Mouse (Mus musculus) midbrain, embryonic 13.5 days (tissue): ENCODE measurements around the gene 1700125H20Rik. TPM values are rescaled to one million over a fixed set of nuclear protein-coding genes. Genes with fewer than 3 reads are reported as not detected.

Source experiments
- ATAC-seq: fragments of 200-750 bp; cut with Nextera tagmentation; 2 replicates; pipeline ENCODE4 v1.8.0; 2017; ENCODE audit warnings: mild to moderate bottlenecking, moderate TSS enrichment, moderate library complexity
- H3K27ac ChIP-seq: fragments of 300-500 bp; sonication (generic); 2 replicates; pipeline ENCODE4 v1.5.1; 2015; ENCODE audit warnings: inconsistent platforms, mild to moderate bottlenecking, moderate library complexity
- H3K27me3 ChIP-seq: fragments of 300-500 bp; sonication (generic); 2 replicates; pipeline ENCODE4 v1.6.1; 2015; ENCODE audit warnings: mild to moderate bottlenecking, inconsistent platforms
- H3K36me3 ChIP-seq: fragments of 300-500 bp; sonication (generic); 2 replicates; pipeline ENCODE4 v1.6.1; 2015; ENCODE audit warnings: mild to moderate bottlenecking, inconsistent platforms
- H3K4me1 ChIP-seq: fragments of 300-500 bp; sonication (generic); replicated peaks from 2 replicates; pipeline ENCODE4 v1.6.1; 2015; ENCODE audit warnings: inconsistent platforms
- H3K4me2 ChIP-seq: fragments of 300-500 bp; sonication (generic); replicated peaks from 2 replicates; pipeline ENCODE4 v1.6.1; 2015; ENCODE audit warnings: moderate library complexity, mild to moderate bottlenecking, inconsistent platforms
- H3K4me3 ChIP-seq: fragments of 300-500 bp; sonication (generic); replicated peaks from 2 replicates; pipeline ENCODE4 v1.5.1; 2015; ENCODE audit warnings: mild to moderate bottlenecking, inconsistent platforms
- H3K9ac ChIP-seq: fragments of 300-500 bp; sonication (generic); replicated peaks from 2 replicates; pipeline ENCODE4 v1.6.1; 2015; ENCODE audit warnings: mild to moderate bottlenecking, inconsistent platforms
- H3K9me3 ChIP-seq: fragments of 300-500 bp; sonication (generic); 2 replicates; pipeline ENCODE4 v1.6.1; 2016; ENCODE audit warnings: mild to moderate bottlenecking, inconsistent platforms
- WGBS: fragments of 180-500 bp; shearing (Covaris S2); methylation state at CpG from one replicate; pipeline ENCODE4 v1.1.7; 2015; 5-methylcytosine and 5-hydroxymethylcytosine counted together
- polyA plus RNA-seq: library from polyadenylated mRNA; unstranded; fragments of >200 nt; fragmentation: Nextera tagmentation; extraction: Ambion mirVana; gene quantifications from 2 replicates; pipeline ENCODE4 v1.2.1, GENCODE M21; 2015

The 1700125H20Rik gene
- polyA plus RNA-seq, 1 experiment from 2014 or later: 0.48 TPM

DNA sequence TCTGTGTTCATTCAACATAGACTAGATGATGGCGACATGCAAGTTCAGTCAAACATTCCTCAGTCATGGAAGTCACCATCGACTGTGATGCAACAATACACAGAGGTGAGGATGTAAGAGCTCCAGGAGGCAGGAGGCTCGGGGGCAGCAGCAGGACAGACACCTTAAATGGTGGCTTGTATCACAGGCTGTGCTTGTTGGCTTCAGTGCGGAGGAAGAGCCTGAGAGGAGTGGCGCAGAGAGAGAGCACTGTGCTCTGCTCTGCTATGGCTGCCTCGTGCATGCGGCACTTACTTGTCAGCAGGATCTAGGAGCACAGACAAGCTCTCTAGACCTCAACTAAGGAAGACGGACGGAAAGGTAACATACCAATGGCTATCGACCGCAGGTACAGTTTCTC, 24.0 kb downstream of the 1700125H20Rik start:
- Histone ChIP-seq H3K36me3 (peaks cover 87% of the 10 kb centered on the region), H3K27ac (no peak overlapping the region), H3K9ac (no peak overlapping the region), H3K27me3 (no peaks in the 10 kb centered on the region), H3K4me3 (no peak overlapping the region), H3K4me1 (no peaks in the 10 kb centered on the region), H3K9me3 (no peaks in the 10 kb centered on the region), H3K4me2 (no peak overlapping the region)
- 96% methylated on average over 11 of the region's 11 CpGs for WGBS
- ATAC-seq: no peak

GRCm38 (mm10) chr11:85196046-85196445, 25.8 kb downstream of the 1700125H20Rik start:
- H3K4me2 ChIP-seq: no peak overlapping the region
- 96% methylated on average over 9 of the region's 9 CpGs for WGBS
- H3K9me3 ChIP-seq: no peaks in the 10 kb centered on the region
- no peak overlapping the region for H3K4me3 ChIP-seq
- H3K27me3 ChIP-seq: no peaks in the 10 kb centered on the region
- H3K9ac ChIP-seq: no peak overlapping the region
- H3K27ac ChIP-seq: no peak overlapping the region
- H3K4me1 ChIP-seq: no peaks in the 10 kb centered on the region
- ATAC-seq: no peak
- H3K36me3 ChIP-seq: peaks cover 88% of the 10 kb centered on the region

DNA sequence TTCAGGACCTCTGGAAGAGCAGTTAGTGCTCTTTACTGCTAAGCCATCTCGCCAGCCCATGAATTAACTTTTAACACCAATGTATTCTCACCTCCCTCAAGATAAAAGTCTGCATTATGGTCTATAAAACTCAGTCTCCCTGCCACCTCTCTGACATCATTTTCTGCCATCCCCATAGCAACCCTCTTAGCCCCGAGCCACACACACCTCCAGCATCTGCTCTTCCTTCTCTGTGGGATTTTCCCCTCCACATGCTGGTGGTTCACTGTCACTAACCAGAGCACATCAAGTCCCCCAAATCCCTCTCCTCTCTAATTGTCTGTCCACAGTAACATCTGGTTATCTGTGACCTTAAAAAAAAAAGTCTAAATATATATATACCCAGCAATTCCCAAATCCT, 28.7 kb downstream of the 1700125H20Rik start:
- WGBS: 89% methylated on average over 2 of the region's 2 CpGs
- no peak overlapping the region for H3K4me3 ChIP-seq
- no peaks in the 10 kb centered on the region for H3K27me3 ChIP-seq
- H3K4me1 ChIP-seq: no peaks in the 10 kb centered on the region
- H3K27ac ChIP-seq: no peak overlapping the region
- H3K4me2 ChIP-seq: no peak overlapping the region
- no peak for ATAC-seq
- H3K36me3 ChIP-seq: peaks cover 85% of the 10 kb centered on the region
- no peak overlapping the region for H3K9ac ChIP-seq
- no peaks in the 10 kb centered on the region for H3K9me3 ChIP-seq

DNA sequence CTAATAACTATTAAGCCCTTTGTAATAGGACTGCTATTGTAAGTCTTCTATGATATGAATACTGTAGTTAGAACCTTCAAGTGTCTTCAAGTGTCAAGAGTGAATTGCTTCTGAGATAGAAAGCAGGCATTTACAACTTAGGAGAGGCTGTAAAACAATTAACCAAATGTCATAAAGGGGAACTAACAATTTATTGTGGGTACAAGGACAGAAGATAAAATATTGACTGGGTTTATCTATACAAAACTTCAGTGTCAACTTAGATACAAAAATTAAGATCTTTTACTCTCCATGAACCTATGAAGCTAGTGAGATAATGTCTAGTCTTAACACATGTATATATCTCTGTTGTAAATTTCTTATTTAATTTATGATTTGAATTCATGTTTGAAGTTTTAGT, 36.0 kb downstream of the 1700125H20Rik start:
- Histone ChIP-seq H3K9ac (no peak overlapping the region), H3K4me2 (no peak overlapping the region), H3K9me3 (no peaks in the 10 kb centered on the region), H3K4me3 (no peak overlapping the region), H3K36me3 (peaks cover 74% of the 10 kb centered on the region), H3K27ac (no peak overlapping the region), H3K27me3 (no peaks in the 10 kb centered on the region), H3K4me1 (no peaks in the 10 kb centered on the region)
- ATAC-seq: no peak

DNA sequence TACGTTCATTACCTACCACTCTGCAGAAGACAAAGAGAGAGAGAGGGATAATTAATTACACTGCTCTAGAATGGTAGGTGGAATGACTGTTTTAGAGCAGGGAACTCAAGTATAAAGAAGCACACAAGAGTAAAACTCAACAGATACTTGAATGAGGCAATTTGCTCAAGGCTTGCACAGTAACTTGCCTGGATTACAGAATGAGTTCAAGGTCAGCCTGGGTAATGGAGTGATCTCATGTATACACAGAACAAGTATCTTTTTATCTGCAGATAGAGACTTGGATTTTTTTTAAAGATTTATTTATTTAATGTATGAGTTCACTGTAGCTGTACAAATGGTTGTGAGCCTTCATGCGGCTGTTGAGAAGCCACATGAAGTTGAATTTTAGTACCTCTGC, 40.9 kb downstream of the 1700125H20Rik start:
- Histone ChIP-seq H3K27ac (no peak overlapping the region), H3K27me3 (no peaks in the 10 kb centered on the region), H3K36me3 (peaks cover 83% of the 10 kb centered on the region), H3K4me3 (no peak overlapping the region), H3K4me2 (no peak overlapping the region), H3K9ac (no peak overlapping the region), H3K9me3 (no peaks in the 10 kb centered on the region), H3K4me1 (no peaks in the 10 kb centered on the region)
- ATAC-seq: no peak
- WGBS: 95% methylated on average over 2 of the region's 2 CpGs

- no peaks in the 10 kb centered on the region for H3K9me3 ChIP-seq
- no peak overlapping the region for H3K4me2 ChIP-seq
- H3K9ac ChIP-seq: no peak overlapping the region
- ATAC-seq: no peak
- H3K4me3 ChIP-seq: no peak overlapping the region
- H3K27ac ChIP-seq: no peak overlapping the region
- H3K27me3 ChIP-seq: no peaks in the 10 kb centered on the region
- peaks cover 66% of the 10 kb centered on the region for H3K36me3 ChIP-seq
- 97% methylated on average over 2 of the region's 2 CpGs for WGBS
- no peaks in the 10 kb centered on the region for H3K4me1 ChIP-seq
Measured at GRCm38 (mm10) chr11:85213215-85213614, 43.0 kb downstream of the 1700125H20Rik start.

GRCm38 (mm10) chr11:85214679-85215078, 44.5 kb downstream of the 1700125H20Rik start:
- H3K36me3 ChIP-seq: peaks cover 53% of the 10 kb centered on the region

DNA sequence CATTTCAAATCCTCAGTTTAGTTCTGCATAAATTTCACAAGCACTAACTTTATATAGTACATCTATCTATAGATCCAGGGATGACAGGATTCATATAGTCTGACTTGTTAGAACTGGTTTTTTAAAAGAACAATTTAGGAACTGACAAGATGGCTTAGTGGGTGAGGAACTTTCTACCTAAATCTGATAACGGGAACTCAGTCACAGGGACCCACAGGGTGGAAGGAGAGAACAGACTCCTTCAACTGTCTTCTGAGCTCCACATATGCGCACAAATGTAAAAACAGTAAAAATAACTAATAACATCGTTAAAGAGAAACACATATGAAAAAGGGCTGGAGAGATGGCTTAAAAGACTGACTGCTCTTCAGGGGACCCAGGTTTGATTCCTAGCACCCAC, 48.8 kb downstream of the 1700125H20Rik start:
- WGBS: 97% methylated on average over 3 of the region's 3 CpGs
- H3K4me3 ChIP-seq: no peak overlapping the region
- no peak overlapping the region for H3K27ac ChIP-seq
- H3K4me1 ChIP-seq: no peaks in the 10 kb centered on the region
- no peak for ATAC-seq
- no peak overlapping the region for H3K9ac ChIP-seq
- no peaks in the 10 kb centered on the region for H3K27me3 ChIP-seq
- no peak overlapping the region for H3K4me2 ChIP-seq
- peaks cover 19% of the 10 kb centered on the region for H3K36me3 ChIP-seq
- no peaks in the 10 kb centered on the region for H3K9me3 ChIP-seq

More at GRCm38 (mm10) chr11:85214679-85215078, 44.5 kb downstream of the 1700125H20Rik start:
- ATAC-seq: no peak
- Histone ChIP-seq H3K9ac (no peak overlapping the region), H3K9me3 (no peaks in the 10 kb centered on the region), H3K4me3 (no peak overlapping the region), H3K4me1 (no peaks in the 10 kb centered on the region), H3K4me2 (no peak overlapping the region), H3K27ac (no peak overlapping the region), H3K27me3 (no peaks in the 10 kb centered on the region)
- 95% methylated on average over 3 of the region's 3 CpGs for WGBS

GRCm38 (mm10) chr11:85222561-85222960, 52.4 kb downstream of the 1700125H20Rik start:
- Histone ChIP-seq H3K27me3 (no peaks in the 10 kb centered on the region), H3K4me3 (no peak overlapping the region), H3K9ac (no peak overlapping the region), H3K4me2 (no peak overlapping the region), H3K9me3 (peaks cover 5% of the 10 kb centered on the region; the same call in 1 of the 2 replicates), H3K36me3 (peaks cover 15% of the 10 kb centered on the region), H3K27ac (no peak overlapping the region), H3K4me1 (no peaks in the 10 kb centered on the region)
- ATAC-seq: no peak
- WGBS: 97% methylated on average over 6 of the region's 6 CpGs

DNA sequence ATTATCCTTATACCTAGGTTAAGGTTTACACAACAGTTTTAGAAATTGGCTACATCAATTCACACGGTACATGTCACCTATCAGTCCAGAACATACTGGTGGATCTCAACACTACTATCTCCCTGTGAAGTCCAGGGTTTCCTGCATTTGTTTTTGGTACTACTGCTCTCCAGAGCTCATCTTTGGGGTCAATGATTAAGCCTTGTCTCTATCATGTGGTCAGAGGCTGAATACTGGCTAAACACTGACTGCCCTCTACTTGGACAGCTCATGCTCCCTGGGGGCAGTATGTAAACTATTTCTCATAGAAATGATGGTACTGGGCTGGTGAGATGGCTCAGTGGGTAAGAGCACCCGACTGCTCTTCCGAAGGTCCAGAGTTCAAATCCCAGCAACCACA, 53.0 kb downstream of the 1700125H20Rik start:
- peaks cover 15% of the 10 kb centered on the region for H3K36me3 ChIP-seq
- no peaks in the 10 kb centered on the region for H3K27me3 ChIP-seq
- 100% methylated on average over 3 of the region's 3 CpGs for WGBS
- no peak overlapping the region for H3K27ac ChIP-seq
- no peaks in the 10 kb centered on the region for H3K4me1 ChIP-seq
- H3K9ac ChIP-seq: no peak overlapping the region
- H3K4me3 ChIP-seq: no peak overlapping the region
- H3K4me2 ChIP-seq: no peak overlapping the region
- ATAC-seq: no peak
- H3K9me3 ChIP-seq: peaks cover 5% of the 10 kb centered on the region; the same call in 1 of the 2 replicates

Other genes with a start within 250 kb of the 1700125H20Rik start
- gene Car4, start 212.6 kb upstream of the 1700125H20Rik start, polyA plus RNA-seq: 5.4 TPM in 2 replicates
- 10.3 and 11.6 TPM in 2 replicates for gene Usp32, start 30.2 kb upstream of the 1700125H20Rik start, polyA plus RNA-seq
- 45.3 and 46.5 TPM in 2 replicates for gene Appbp2, start 64.7 kb downstream of the 1700125H20Rik start, polyA plus RNA-seq
- 21.1 and 22.8 TPM in 2 replicates for gene Ppm1d, start 140.8 kb downstream of the 1700125H20Rik start, polyA plus RNA-seq
- 28.5 and 34.8 TPM in 2 replicates for gene Bcas3, start 182.8 kb downstream of the 1700125H20Rik start, polyA plus RNA-seq